Mouse (Mus musculus) heart, embryonic 14.5 days (tissue): ENCODE data around the gene Usp31. TPM values are rescaled to one million over a fixed set of nuclear protein-coding genes. Genes with fewer than 3 reads are reported as not detected.
A peak's percentile ranks its signal among the peaks of the same experiment; 100 is the strongest.

Experiments
- ATAC-seq: fragments of 200-750 bp; cut with Nextera tagmentation; 2 replicates; pipeline ENCODE4 v1.8.0; 2017; ENCODE audit warnings: low read depth, moderate TSS enrichment; ENCODE audit not compliant: insufficient number of reproducible peaks, insufficient read depth, low FRiP score
- H3K27ac ChIP-seq, 2 experiments: fragments of 200-500 bp in 1 of 2; fragments of 300-500 bp in 1 of 2; sonication (generic) in 1 of 2; replicated peaks in 1 of 2; 2 replicates each; pipeline ENCODE4 v1.5.1; 2012 to 2014; ENCODE audit warnings: low read depth in 2 of 2, low read length in 2 of 2, control low read depth in 1 of 2, mild to moderate bottlenecking in 1 of 2, mixed read lengths in 1 of 2; ENCODE audit not compliant: control insufficient read depth in 1 of 2, insufficient read depth in 1 of 2
- H3K27me3 ChIP-seq: fragments of 300-500 bp; sonication (generic); 2 replicates; pipeline ENCODE4 v1.6.1; 2014; ENCODE audit warnings: mild to moderate bottlenecking, low read length, control low read depth; ENCODE audit not compliant: control insufficient read depth, insufficient read depth
- H3K36me3 ChIP-seq: fragments of 300-500 bp; sonication (generic); 2 replicates; pipeline ENCODE4 v1.6.1; 2014; ENCODE audit warnings: mild to moderate bottlenecking, control low read depth, low read length, mixed read lengths; ENCODE audit not compliant: control insufficient read depth, insufficient read depth
- H3K4me1 ChIP-seq, 2 experiments: fragments of 200-500 bp in 1 of 2; fragments of 300-500 bp in 1 of 2; sonication (generic) in 1 of 2; 2 replicates each; pipeline ENCODE4 v1.6.1; 2012 to 2014; ENCODE audit warnings: low read length in 2 of 2, control low read depth in 1 of 2, mixed read lengths in 1 of 2; ENCODE audit not compliant: control insufficient read depth in 2 of 2, insufficient read depth in 2 of 2
- H3K4me2 ChIP-seq: fragments of 300-500 bp; sonication (generic); 2 replicates; pipeline ENCODE4 v1.6.1; 2014; ENCODE audit warnings: mild to moderate bottlenecking, low read length
- H3K4me3 ChIP-seq, 2 experiments: fragments of 200-500 bp in 1 of 2; fragments of 300-500 bp in 1 of 2; sonication (generic) in 1 of 2; 2 replicates each; pipeline ENCODE4 v1.5.1; 2012 to 2014; ENCODE audit warnings: low read length in 2 of 2, mild to moderate bottlenecking in 2 of 2, control low read depth in 1 of 2, low read depth in 1 of 2, moderate library complexity in 1 of 2; ENCODE audit not compliant: control insufficient read depth in 1 of 2, insufficient read depth in 1 of 2
- H3K9ac ChIP-seq: fragments of 300-500 bp; sonication (generic); 2 replicates; pipeline ENCODE4 v1.6.1; 2014; ENCODE audit warnings: mild to moderate bottlenecking, low read length
- H3K9me3 ChIP-seq: fragments of 300-500 bp; sonication (generic); 2 replicates; pipeline ENCODE4 v1.6.1; 2016; ENCODE audit warnings: low read length, control low read depth; ENCODE audit not compliant: control insufficient read depth
- WGBS: fragments of 180-500 bp; shearing (Covaris S2); extraction: QIAGEN DNeasy Blood & Tissue Kit; methylation state at CpG from one replicate; pipeline ENCODE4 v1.1.7; 2014; 5-methylcytosine and 5-hydroxymethylcytosine counted together
- polyA plus RNA-seq: library from polyadenylated mRNA; unstranded; fragments of >200 nt; fragmentation: Nextera tagmentation; extraction: Ambion mirVana; gene quantifications from 2 replicates; pipeline ENCODE4 v1.2.1, GENCODE M21; 2014

The Usp31 gene
- polyA plus RNA-seq, 1 experiment from 2014 or later: 2.4 TPM

DNA sequence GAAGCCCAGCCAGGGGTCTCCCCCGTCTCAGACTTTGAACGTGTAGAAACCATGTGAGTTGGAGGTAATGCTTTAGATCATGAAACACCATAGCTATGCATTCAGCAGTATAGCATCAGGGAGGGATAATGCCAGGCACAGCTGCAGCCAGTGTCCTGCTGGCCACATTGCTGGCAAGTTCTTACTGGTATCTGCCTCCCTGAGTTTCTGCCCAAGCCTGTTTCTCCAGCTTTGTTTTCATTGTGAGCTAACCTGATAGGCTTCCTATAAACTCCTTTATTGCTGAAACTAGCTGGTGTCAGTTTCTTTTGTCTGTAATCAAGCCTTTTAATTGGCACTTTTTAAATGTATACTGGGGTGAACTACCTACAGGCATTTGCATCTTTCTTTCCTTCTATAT is 4.1 kb upstream of the Usp31 start:
- Histone ChIP-seq H3K36me3 (no peaks in the 10 kb centered on the region), H3K4me3 (no peak overlapping the region), H3K27me3 (0 out of 2 replicates have a peak, but pooled peaks cover 10% of the 10 kb centered on the region), H3K4me2 (no peak overlapping the region), H3K4me1 (peaks cover 0 to 8% of the 10 kb centered on the region in 2 experiments; a peak in 2 of 4 replicates), H3K9me3 (no peaks in the 10 kb centered on the region), H3K9ac (no peak overlapping the region), H3K27ac (no peak overlapping the region)
- ATAC-seq: no peak
- 38% methylated on average over 2 of the region's 2 CpGs for WGBS

DNA sequence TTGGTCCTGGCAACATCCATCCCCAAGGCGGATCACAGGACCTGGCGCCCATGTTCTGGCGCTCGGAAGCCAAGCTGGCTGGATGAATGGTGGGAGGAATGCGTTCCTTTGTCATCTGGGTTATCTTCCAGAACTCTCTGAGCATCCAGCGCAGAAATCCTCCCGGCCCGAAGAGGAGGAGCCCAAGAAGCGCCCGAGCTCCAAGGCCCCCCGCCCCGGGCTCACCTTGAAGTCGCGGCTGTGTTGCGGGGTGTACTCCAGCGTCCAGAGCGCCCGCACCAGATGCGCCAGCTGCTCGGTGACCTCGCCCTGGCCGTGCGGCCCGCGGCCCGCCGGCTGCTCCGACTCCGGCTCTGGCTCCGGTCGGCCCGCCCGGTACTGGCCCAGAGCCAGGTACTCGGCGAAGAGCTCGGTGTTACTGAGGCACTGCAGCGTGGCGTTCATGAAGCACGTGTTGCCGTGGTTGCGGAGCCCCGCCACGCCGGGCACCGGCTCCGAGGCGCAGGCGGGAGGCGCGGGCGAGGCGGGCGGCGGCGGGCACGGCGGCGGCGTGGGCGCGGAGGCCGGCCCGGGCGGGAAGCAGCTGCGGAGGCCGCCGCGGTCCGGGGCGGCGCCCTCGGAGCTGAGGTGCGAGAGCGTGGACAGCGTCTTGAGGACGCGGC is 511 bp downstream of the Usp31 start:
- Histone ChIP-seq H3K9me3 (no peaks in the 10 kb centered on the region), H3K4me2 (peak overlapping the region; percentile 91), H3K4me3 (peak overlapping the region; percentile 73 to 87), H3K4me1 (peaks cover 4 to 44% of the 10 kb centered on the region in 2 experiments), H3K27me3 (0 out of 2 replicates have a peak, but pooled peaks cover 10% of the 10 kb centered on the region), H3K9ac (peak overlapping the region; percentile 81), H3K36me3 (no peaks in the 10 kb centered on the region), H3K27ac (peak overlapping the region in 1 of 2 experiments; percentile 73; a peak in 2 of 4 replicates)
- 0 out of 2 replicates have a peak, but pooled peaks have one; percentile 6 for ATAC-seq
- WGBS: 2% methylated on average over 76 of the region's 77 CpGs

DNA sequence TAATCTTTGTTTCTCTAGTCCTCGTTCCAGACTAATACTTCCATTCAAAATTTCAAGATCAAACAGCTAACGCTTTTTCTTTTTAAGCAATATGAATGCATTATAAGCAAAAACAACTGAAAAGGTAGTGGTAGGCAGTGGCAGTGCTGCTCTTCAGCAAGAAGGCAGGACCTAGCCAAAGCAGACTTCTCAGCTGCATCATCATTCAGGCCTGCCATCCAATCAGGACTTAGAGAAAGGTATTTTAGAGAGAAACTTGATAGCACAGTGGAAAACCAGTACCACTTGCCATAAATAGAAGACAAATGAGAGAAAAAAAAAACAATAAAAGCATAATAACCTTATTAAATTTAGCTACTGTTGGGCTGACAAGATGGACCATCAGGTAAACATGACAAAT is 2.0 kb downstream of the Usp31 start:
- 83% methylated on average over 2 of the region's 2 CpGs for WGBS
- H3K4me3 ChIP-seq: no peak overlapping the region
- no peaks in the 10 kb centered on the region for H3K36me3 ChIP-seq
- no peak for ATAC-seq
- H3K4me1 ChIP-seq: peaks cover 4 to 47% of the 10 kb centered on the region in 2 experiments
- 0 out of 2 replicates have a peak, but pooled peaks cover 3% of the 10 kb centered on the region for H3K27me3 ChIP-seq
- H3K27ac ChIP-seq: no peak overlapping the region
- no peaks in the 10 kb centered on the region for H3K9me3 ChIP-seq
- H3K4me2 ChIP-seq: peak overlapping the region; percentile 0; the same call in 1 of the 2 replicates
- no peak overlapping the region for H3K9ac ChIP-seq

DNA sequence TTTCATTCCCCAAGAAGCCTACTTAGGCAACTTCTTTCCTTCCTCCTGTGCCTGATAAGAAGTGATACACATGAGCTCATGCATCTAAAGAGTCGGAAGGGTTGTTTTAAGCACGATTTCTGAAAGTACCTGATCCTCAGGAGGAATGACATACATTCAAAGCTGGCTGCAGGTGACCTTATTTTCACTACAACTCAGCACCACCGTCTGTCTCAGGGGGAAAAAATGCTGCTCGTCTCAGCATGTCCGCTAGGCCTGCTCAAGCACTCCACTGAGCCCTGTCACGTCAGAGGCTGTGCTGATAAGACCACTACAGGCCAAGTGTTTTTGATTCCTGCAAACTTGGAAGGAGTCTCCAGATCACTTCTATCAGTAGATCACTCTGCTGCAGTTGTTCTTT is 5.1 kb downstream of the Usp31 start:
- H3K4me3 ChIP-seq: no peak overlapping the region
- no peak overlapping the region for H3K4me2 ChIP-seq
- no peak overlapping the region for H3K9ac ChIP-seq
- no peaks in the 10 kb centered on the region for H3K9me3 ChIP-seq
- no peaks in the 10 kb centered on the region for H3K36me3 ChIP-seq
- H3K4me1 ChIP-seq: peaks cover 8 to 53% of the 10 kb centered on the region in 2 experiments
- 9% methylated on average over 6 of the region's 6 CpGs for WGBS
- no peaks in the 10 kb centered on the region for H3K27me3 ChIP-seq
- ATAC-seq: no peak
- H3K27ac ChIP-seq: no peak overlapping the region

DNA sequence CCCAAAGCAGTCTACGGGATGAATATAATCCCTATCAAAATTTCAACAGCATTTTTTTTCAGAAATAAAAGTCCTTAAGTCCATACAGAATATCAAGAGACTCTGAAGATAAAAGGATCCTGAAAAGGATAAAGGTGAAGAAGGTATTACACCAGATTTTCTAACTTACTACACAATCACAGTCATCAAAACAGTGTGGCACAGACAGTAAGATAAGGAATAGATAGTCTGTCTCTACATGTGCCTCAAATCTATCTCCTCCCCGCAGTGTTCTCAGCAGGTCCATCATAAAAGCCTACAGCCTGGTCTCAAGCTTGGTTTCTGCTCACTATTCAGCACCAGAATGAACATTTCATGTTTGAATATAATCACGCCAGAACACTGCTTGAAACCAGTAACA is 6.6 kb downstream of the Usp31 start:
- H3K27ac ChIP-seq: no peak overlapping the region
- peaks cover 8 to 43% of the 10 kb centered on the region in 2 experiments for H3K4me1 ChIP-seq
- no peak overlapping the region for H3K4me3 ChIP-seq
- WGBS: 74% methylated on average over 3 of the region's 3 CpGs
- no peak for ATAC-seq
- no peak overlapping the region for H3K9ac ChIP-seq
- H3K27me3 ChIP-seq: no peaks in the 10 kb centered on the region
- H3K9me3 ChIP-seq: no peaks in the 10 kb centered on the region
- no peak overlapping the region for H3K4me2 ChIP-seq
- H3K36me3 ChIP-seq: no peaks in the 10 kb centered on the region

DNA sequence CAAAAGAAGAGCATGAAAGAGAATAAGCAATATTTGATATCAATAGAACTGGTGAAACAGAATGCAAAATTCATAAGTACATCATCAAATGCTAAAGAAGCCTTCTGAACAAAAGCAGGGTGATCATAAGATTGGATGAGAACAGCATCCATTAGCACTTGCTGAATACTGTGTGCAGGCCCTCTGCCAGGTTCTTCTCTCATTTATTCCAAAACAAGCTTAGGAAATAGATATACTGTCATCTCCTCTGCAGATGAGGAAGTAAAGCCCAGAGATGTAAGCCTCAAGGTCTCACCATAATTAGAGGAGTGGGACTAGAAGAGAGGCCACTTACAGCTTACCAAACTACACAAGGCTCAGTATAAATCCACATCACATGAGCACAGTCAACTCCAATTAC is 7.8 kb downstream of the Usp31 start:
- ATAC-seq: no peak
- H3K9me3 ChIP-seq: no peaks in the 10 kb centered on the region
- H3K36me3 ChIP-seq: no peaks in the 10 kb centered on the region
- no peak overlapping the region for H3K9ac ChIP-seq
- H3K4me1 ChIP-seq: peaks cover 8 to 32% of the 10 kb centered on the region in 2 experiments
- H3K4me3 ChIP-seq: no peak overlapping the region
- no peak overlapping the region for H3K27ac ChIP-seq
- H3K27me3 ChIP-seq: no peaks in the 10 kb centered on the region
- no peak overlapping the region for H3K4me2 ChIP-seq

DNA sequence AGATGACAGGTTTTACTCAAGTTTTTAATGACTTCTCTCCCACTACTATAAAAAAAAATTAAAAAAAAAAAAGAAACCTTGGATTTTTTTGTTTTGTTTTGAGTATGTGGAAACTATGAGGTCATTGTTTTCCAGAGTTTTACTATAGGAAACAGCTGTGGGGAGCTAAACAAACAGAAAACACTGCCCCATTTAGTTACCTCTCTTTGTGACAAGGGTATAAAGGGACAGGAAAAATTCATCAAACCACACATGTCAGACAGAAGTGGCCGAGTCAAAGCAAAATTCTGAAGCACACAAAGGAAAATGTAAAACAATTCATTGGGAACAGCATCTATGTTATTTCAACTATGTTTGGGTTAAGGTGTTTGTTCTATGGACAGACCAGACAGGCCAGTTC is 9.5 kb downstream of the Usp31 start:
- Histone ChIP-seq H3K4me1 (peaks cover 3 to 24% of the 10 kb centered on the region in 2 experiments; a peak in 3 of 4 replicates), H3K36me3 (no peaks in the 10 kb centered on the region), H3K4me3 (no peak overlapping the region), H3K9me3 (no peaks in the 10 kb centered on the region), H3K27me3 (no peaks in the 10 kb centered on the region), H3K4me2 (no peak overlapping the region), H3K9ac (no peak overlapping the region), H3K27ac (no peak overlapping the region)
- no peak for ATAC-seq
- 57% methylated on average over 1 of the region's 1 CpGs for WGBS

DNA sequence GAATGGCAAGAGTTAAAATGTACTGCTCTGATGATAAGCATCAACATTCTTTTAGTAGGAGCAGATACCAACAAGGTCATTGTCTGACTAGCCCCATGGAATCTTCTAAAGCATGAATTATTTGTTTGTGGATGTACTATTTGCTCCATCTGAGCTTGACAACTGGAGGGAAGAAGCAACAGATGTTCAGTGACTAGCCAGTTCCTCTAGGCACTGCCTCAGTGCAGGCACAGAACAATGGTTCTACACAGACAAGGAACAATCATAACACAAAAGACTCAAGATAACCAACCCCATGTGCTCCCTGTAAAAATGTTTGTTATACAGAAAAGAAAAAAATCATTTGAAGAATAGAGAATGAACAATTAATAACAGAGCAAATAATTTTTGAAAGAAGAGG is 9.9 kb downstream of the Usp31 start:
- no peaks in the 10 kb centered on the region for H3K27me3 ChIP-seq
- H3K9me3 ChIP-seq: no peaks in the 10 kb centered on the region
- H3K36me3 ChIP-seq: no peaks in the 10 kb centered on the region
- no peak overlapping the region for H3K9ac ChIP-seq
- H3K4me1 ChIP-seq: peaks cover 3 to 20% of the 10 kb centered on the region in 2 experiments; a peak in 3 of 4 replicates
- H3K27ac ChIP-seq: no peak overlapping the region
- no peak overlapping the region for H3K4me3 ChIP-seq
- no peak overlapping the region for H3K4me2 ChIP-seq
- no peak for ATAC-seq
